Mouse (Mus musculus): ENCODE measurements around the gene Slc37a1. TPM values are rescaled to one million over a fixed set of nuclear protein-coding genes. Genes with fewer than 3 reads are reported as not detected.

The Slc37a1 gene
- polyA plus RNA-seq, 1 experiment from 2014 or later = 8.7 TPM

DNA sequence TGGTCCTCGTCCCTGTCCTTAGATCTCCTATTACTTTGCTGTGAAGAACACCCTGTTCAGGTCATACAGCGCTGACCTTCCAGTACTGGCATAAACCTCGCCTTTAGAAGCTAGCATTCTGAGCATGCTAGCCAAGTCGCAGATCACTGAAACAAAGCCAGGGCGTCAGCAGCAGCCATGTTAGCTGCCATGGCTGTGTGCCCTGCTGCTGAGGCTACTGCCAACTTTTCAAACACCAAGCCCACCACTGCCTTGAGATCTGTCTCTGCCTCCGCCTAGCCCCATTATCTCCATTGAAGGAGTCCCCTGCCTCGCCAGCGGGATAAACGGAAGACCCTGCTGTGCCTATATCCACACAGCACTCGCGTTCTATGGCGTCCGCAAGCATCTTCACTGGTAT lies 74.0 kb downstream of the Slc37a1 start:
- no peak overlapping the region for H3K4me2 ChIP-seq
- H3K4me1 ChIP-seq (replicated peaks) = no peaks in the 10 kb centered on the region
- no peaks in the 10 kb centered on the region for H3K36me3 ChIP-seq
- no peak overlapping the region for H3K27ac ChIP-seq
- no peak overlapping the region for H3K9ac ChIP-seq
- no peaks in the 10 kb centered on the region for H3K27me3 ChIP-seq
- WGBS = 79% methylated on average over 13 of the region's 13 CpGs
- no peak overlapping the region for H3K4me3 ChIP-seq
- no peaks in the 10 kb centered on the region for H3K9me3 ChIP-seq (replicated peaks)
- ATAC-seq (replicated peaks; ENCODE audit: insufficient number of reproducible peaks, insufficient read depth, low FRiP score, low read depth) = no peak

DNA sequence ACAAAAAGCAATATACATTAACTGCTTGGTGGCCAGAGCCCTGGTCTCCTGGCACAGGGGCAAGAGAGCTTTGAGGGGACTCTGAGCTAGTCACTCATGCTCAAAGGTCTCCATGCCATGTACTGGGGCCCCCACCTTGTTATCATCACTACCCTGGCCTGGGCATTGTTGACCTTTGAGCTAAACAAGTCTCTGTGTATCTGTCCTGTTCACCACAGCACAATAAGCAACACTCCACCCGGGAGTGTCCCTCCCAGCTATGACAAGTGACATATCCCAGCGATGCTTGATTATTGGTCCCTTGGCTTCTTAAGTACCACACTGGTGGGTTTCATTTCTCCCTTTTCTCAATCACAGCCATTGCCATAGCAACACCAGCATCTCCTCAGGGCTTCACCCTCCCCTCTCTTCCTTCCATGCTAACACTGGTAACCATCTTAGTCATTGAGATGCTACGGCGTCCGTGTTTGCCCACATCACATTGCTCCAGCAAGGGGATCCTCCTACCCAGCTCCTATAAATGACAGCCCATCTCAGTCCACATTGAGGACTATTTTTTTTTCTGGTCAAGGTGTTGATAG lies 79.1 kb downstream of the Slc37a1 start:
- H3K27ac ChIP-seq = no peak overlapping the region
- WGBS = 74% methylated on average over 5 of the region's 5 CpGs
- H3K27me3 ChIP-seq = no peaks in the 10 kb centered on the region
- no peak for ATAC-seq (replicated peaks; ENCODE audit: insufficient number of reproducible peaks, insufficient read depth, low FRiP score, low read depth)
- no peak overlapping the region for H3K9ac ChIP-seq
- H3K36me3 ChIP-seq = no peaks in the 10 kb centered on the region
- H3K4me3 ChIP-seq = no peak overlapping the region
- H3K4me2 ChIP-seq = no peak overlapping the region
- H3K4me1 ChIP-seq (replicated peaks) = no peaks in the 10 kb centered on the region
- H3K9me3 ChIP-seq (replicated peaks) = no peaks in the 10 kb centered on the region

DNA sequence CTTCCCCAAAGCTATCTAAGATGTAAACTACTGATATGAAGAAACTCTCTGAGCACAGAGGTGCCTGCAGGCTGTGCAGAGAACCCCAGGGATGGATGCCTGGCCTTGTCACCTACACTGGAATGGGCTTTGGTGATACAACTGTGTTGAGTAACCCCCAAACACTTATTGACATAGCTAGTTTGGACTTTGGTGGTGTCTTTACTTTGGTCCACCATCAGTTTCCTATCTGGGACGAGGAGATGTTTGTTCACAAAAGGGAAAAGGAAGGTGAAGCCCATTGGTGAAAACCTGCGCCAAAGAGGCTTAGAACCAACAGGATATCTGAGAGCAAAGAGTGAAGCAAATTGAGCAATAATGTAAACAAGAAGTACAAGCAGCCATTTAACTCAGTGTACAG lies 83.6 kb downstream of the Slc37a1 start:
- H3K4me2 ChIP-seq = no peak overlapping the region
- H3K4me1 ChIP-seq (replicated peaks) = no peaks in the 10 kb centered on the region
- H3K36me3 ChIP-seq = no peaks in the 10 kb centered on the region
- H3K9ac ChIP-seq = no peak overlapping the region
- no peak overlapping the region for H3K27ac ChIP-seq
- H3K4me3 ChIP-seq = no peak overlapping the region
- H3K9me3 ChIP-seq (replicated peaks) = no peaks in the 10 kb centered on the region
- no peaks in the 10 kb centered on the region for H3K27me3 ChIP-seq
- 75% methylated on average over 2 of the region's 2 CpGs for WGBS
- ATAC-seq (replicated peaks; ENCODE audit: insufficient number of reproducible peaks, insufficient read depth, low FRiP score, low read depth) = no peak

GRCm38 (mm10) chr17:31370931-31371330 lies 84.3 kb downstream of the Slc37a1 start:
- Histone ChIP-seq H3K4me3 (no peak overlapping the region), H3K4me2 (no peak overlapping the region), H3K36me3 (no peaks in the 10 kb centered on the region), H3K27ac (no peak overlapping the region), H3K9ac (no peak overlapping the region), H3K27me3 (no peaks in the 10 kb centered on the region), H3K4me1 (replicated peaks) (no peaks in the 10 kb centered on the region), H3K9me3 (replicated peaks) (no peaks in the 10 kb centered on the region)
- no peak for ATAC-seq (replicated peaks; ENCODE audit: insufficient number of reproducible peaks, insufficient read depth, low FRiP score, low read depth)

- H3K27ac ChIP-seq = no peak overlapping the region
- no peaks in the 10 kb centered on the region for H3K9me3 ChIP-seq (replicated peaks)
- H3K27me3 ChIP-seq = peaks cover 3% of the 10 kb centered on the region; the same call in 1 of the 2 replicates
- WGBS = 13% methylated on average over 7 of the region's 7 CpGs
- no peak for ATAC-seq (replicated peaks; ENCODE audit: insufficient number of reproducible peaks, insufficient read depth, low FRiP score, low read depth)
- no peaks in the 10 kb centered on the region for H3K36me3 ChIP-seq
- no peak overlapping the region for H3K9ac ChIP-seq
- H3K4me2 ChIP-seq = peak overlapping the region; percentile 37
- no peak overlapping the region for H3K4me3 ChIP-seq
- no peaks in the 10 kb centered on the region for H3K4me1 ChIP-seq (replicated peaks)
Measured at GRCm38 (mm10) chr17:31377961-31378360, 91.4 kb downstream of the Slc37a1 start.

GRCm38 (mm10) chr17:31378361-31378761 lies 91.8 kb downstream of the Slc37a1 start:
- no peaks in the 10 kb centered on the region for H3K36me3 ChIP-seq
- H3K9me3 ChIP-seq (replicated peaks) = no peaks in the 10 kb centered on the region
- no peak overlapping the region for H3K27ac ChIP-seq
- no peak for ATAC-seq (replicated peaks; ENCODE audit: insufficient number of reproducible peaks, insufficient read depth, low FRiP score, low read depth)
- peaks cover 3% of the 10 kb centered on the region; the same call in 1 of the 2 replicates for H3K27me3 ChIP-seq
- 69% methylated on average over 10 of the region's 10 CpGs for WGBS
- H3K4me2 ChIP-seq = peak overlapping the region; percentile 37
- no peaks in the 10 kb centered on the region for H3K4me1 ChIP-seq (replicated peaks)
- no peak overlapping the region for H3K9ac ChIP-seq
- H3K4me3 ChIP-seq = no peak overlapping the region

GRCm38 (mm10) chr17:31379086-31379485 lies 92.5 kb downstream of the Slc37a1 start:
- H3K4me1 ChIP-seq (replicated peaks) = no peaks in the 10 kb centered on the region
- H3K9ac ChIP-seq = no peak overlapping the region
- ATAC-seq (replicated peaks; ENCODE audit: insufficient number of reproducible peaks, insufficient read depth, low FRiP score, low read depth) = no peak
- H3K27ac ChIP-seq = no peak overlapping the region
- no peaks in the 10 kb centered on the region for H3K36me3 ChIP-seq
- no peak overlapping the region for H3K4me2 ChIP-seq
- H3K9me3 ChIP-seq (replicated peaks) = no peaks in the 10 kb centered on the region
- H3K4me3 ChIP-seq = no peak overlapping the region
- H3K27me3 ChIP-seq = peaks cover 3% of the 10 kb centered on the region; the same call in 1 of the 2 replicates
- WGBS = 59% methylated on average over 2 of the region's 2 CpGs

- H3K4me3 ChIP-seq = no peak overlapping the region
- H3K36me3 ChIP-seq = no peaks in the 10 kb centered on the region
- no peak overlapping the region for H3K9ac ChIP-seq
- H3K4me2 ChIP-seq = no peak overlapping the region
- ATAC-seq (replicated peaks; ENCODE audit: insufficient number of reproducible peaks, insufficient read depth, low FRiP score, low read depth) = no peak
- WGBS = 81% methylated on average over 8 of the region's 8 CpGs
- H3K27ac ChIP-seq = no peak overlapping the region
- no peaks in the 10 kb centered on the region for H3K9me3 ChIP-seq (replicated peaks)
- peaks cover 3% of the 10 kb centered on the region; the same call in 1 of the 2 replicates for H3K27me3 ChIP-seq
- peaks cover 4% of the 10 kb centered on the region; the same call in 1 of the 2 replicates for H3K4me1 ChIP-seq (replicated peaks)
Measured at GRCm38 (mm10) chr17:31379863-31380262, 93.3 kb downstream of the Slc37a1 start.

DNA sequence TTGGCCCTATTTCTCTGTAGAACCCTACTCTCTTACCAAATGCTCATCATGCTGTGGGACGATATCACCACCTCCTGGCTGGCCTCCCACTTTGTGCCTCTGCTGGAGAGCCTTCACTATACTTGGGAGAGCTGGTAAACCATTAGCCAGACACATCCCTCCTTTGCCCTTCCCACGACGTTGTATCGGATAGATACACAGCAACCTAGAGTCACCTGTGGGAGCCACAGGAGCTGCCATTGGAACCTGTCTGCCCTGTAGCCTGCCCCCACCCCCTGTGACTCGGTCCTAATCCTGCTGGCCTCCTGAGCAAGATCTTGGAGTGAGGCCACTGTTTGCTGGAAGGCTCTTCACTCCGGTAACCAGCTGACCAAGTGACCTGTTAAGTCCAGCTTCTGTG lies 96.7 kb downstream of the Slc37a1 start:
- 68% methylated on average over 6 of the region's 6 CpGs for WGBS

GRCm38 (mm10) chr17:31384968-31385627 lies 98.5 kb downstream of the Slc37a1 start:
- peaks cover 36% of the 10 kb centered on the region for H3K27me3 ChIP-seq
- H3K4me3 ChIP-seq = no peak overlapping the region
- peak; percentile 47 for ATAC-seq (replicated peaks; ENCODE audit: insufficient number of reproducible peaks, insufficient read depth, low FRiP score, low read depth)
- WGBS = 19% methylated on average over 8 of the region's 8 CpGs
- peaks cover 30% of the 10 kb centered on the region for H3K4me1 ChIP-seq (replicated peaks)
- H3K36me3 ChIP-seq = no peaks in the 10 kb centered on the region
- no peaks in the 10 kb centered on the region for H3K9me3 ChIP-seq (replicated peaks)
- no peak overlapping the region for H3K9ac ChIP-seq
- peak overlapping the region; percentile 58 for H3K27ac ChIP-seq
- H3K4me2 ChIP-seq = peak overlapping the region; percentile 97

More for the DNA sequence above, 96.7 kb downstream of the Slc37a1 start:
- Histone ChIP-seq H3K4me1 (replicated peaks) (peaks cover 19% of the 10 kb centered on the region), H3K27me3 (peaks cover 26% of the 10 kb centered on the region), H3K4me3 (no peak overlapping the region), H3K4me2 (no peak overlapping the region), H3K27ac (no peak overlapping the region), H3K9ac (no peak overlapping the region), H3K9me3 (replicated peaks) (no peaks in the 10 kb centered on the region), H3K36me3 (no peaks in the 10 kb centered on the region)
- no peak for ATAC-seq (replicated peaks; ENCODE audit: insufficient number of reproducible peaks, insufficient read depth, low FRiP score, low read depth)

GRCm38 (mm10) chr17:31385671-31386665 lies 99.4 kb downstream of the Slc37a1 start, which contains the start of gene Pde9a:
Gene Pde9a, plus strand, starts transcription at chr17:31386210.
- H3K36me3 ChIP-seq = no peaks in the 10 kb centered on the region
- H3K9ac ChIP-seq = peak within 1 kb of the TSS; percentile 77
- no peaks in the 10 kb centered on the region for H3K9me3 ChIP-seq (replicated peaks)
- H3K4me3 ChIP-seq = peak within 1 kb of the TSS; percentile 72
- WGBS = 2% methylated on average over 51 of the region's 56 CpGs
- H3K27ac ChIP-seq = peak within 1 kb of the TSS; percentile 58
- peaks cover 30% of the 10 kb centered on the region for H3K4me1 ChIP-seq (replicated peaks)
- peak within 1 kb of the TSS; percentile 97 for H3K4me2 ChIP-seq
- peaks cover 36% of the 10 kb centered on the region for H3K27me3 ChIP-seq
- ATAC-seq (replicated peaks; ENCODE audit: insufficient number of reproducible peaks, insufficient read depth, low FRiP score, low read depth) = peak; percentile 77
